Mouse (Mus musculus) heart, embryonic 16.5 days (tissue): ENCODE measurements around the gene 4930505A04Rik. TPM values are rescaled to one million over a fixed set of nuclear protein-coding genes. Genes with fewer than 3 reads are reported as not detected.

Experiments
- ATAC-seq: fragments of 200-750 bp; cut with Nextera tagmentation; replicated peaks from 2 replicates; pipeline ENCODE4 v1.8.0; 2017; ENCODE audit warnings: moderate number of reproducible peaks; ENCODE audit not compliant: insufficient read depth, low FRiP score; ENCODE audit errors: extremely low read depth
- H3K27ac ChIP-seq: fragments of 300-500 bp; sonication (generic); 2 replicates; pipeline ENCODE4 v1.5.1; 2014; ENCODE audit warnings: mild to moderate bottlenecking, low read length, control low read depth, moderate library complexity
- H3K27me3 ChIP-seq: fragments of 300-500 bp; sonication (generic); 2 replicates; pipeline ENCODE4 v1.6.1; 2014; ENCODE audit warnings: low read length, mixed read lengths; ENCODE audit not compliant: control insufficient read depth, insufficient read depth
- H3K36me3 ChIP-seq: fragments of 300-500 bp; sonication (generic); 2 replicates; pipeline ENCODE4 v1.6.1; 2014; ENCODE audit not compliant: control insufficient read depth, insufficient read depth
- H3K4me1 ChIP-seq: fragments of 300-500 bp; sonication (generic); 2 replicates; pipeline ENCODE4 v1.6.1; 2014; ENCODE audit warnings: low read length, mixed read lengths; ENCODE audit not compliant: control insufficient read depth, insufficient read depth
- H3K4me2 ChIP-seq: fragments of 300-500 bp; sonication (generic); 2 replicates; pipeline ENCODE4 v1.6.1; 2014; ENCODE audit warnings: low read depth, mild to moderate bottlenecking, control low read depth, low read length
- H3K4me3 ChIP-seq: fragments of 300-500 bp; sonication (generic); 2 replicates; pipeline ENCODE4 v1.5.1; 2014; ENCODE audit warnings: mild to moderate bottlenecking, control low read depth, low read length
- H3K9ac ChIP-seq: fragments of 300-500 bp; sonication (generic); 2 replicates; pipeline ENCODE4 v1.6.1; 2014; ENCODE audit warnings: low read length, control low read depth
- H3K9me3 ChIP-seq: fragments of 300-500 bp; sonication (generic); replicated peaks from 2 replicates; pipeline ENCODE4 v1.6.1; 2016; ENCODE audit warnings: low read length; ENCODE audit not compliant: control insufficient read depth
- WGBS: fragments of 180-500 bp; shearing (Covaris S2); extraction: QIAGEN DNeasy Blood & Tissue Kit; methylation state at CpG from one replicate; pipeline ENCODE4 v1.1.7; 2014; 5-methylcytosine and 5-hydroxymethylcytosine counted together
- polyA plus RNA-seq: library from polyadenylated mRNA; unstranded; fragments of >200 nt; fragmentation: Nextera tagmentation; extraction: Ambion mirVana; gene quantifications from 2 replicates; pipeline ENCODE4 v1.2.1, GENCODE M21; 2015

4930505A04Rik gene
- not detected in 2 replicates for polyA plus RNA-seq

- peak within 1 kb of the TSS; percentile 94 for H3K27ac ChIP-seq
- 5% methylated on average over 17 of the region's 17 CpGs for WGBS
- H3K27me3 ChIP-seq, result no peaks in the 10 kb centered on the region
- peak within 1 kb of the TSS; percentile 68 for H3K4me3 ChIP-seq
- no peaks in the 10 kb centered on the region for H3K36me3 ChIP-seq
- peak within 1 kb of the TSS; percentile 83 for H3K9ac ChIP-seq
- peak; percentile 99 for ATAC-seq
- H3K4me1 ChIP-seq, result peaks cover 13% of the 10 kb centered on the region
- H3K4me2 ChIP-seq, result peak within 1 kb of the TSS; percentile 92
- no peaks in the 10 kb centered on the region for H3K9me3 ChIP-seq
Observed at GRCm38 (mm10) chr11:30471751-30472593, at the start of gene 4930505A04Rik. Gene 4930505A04Rik, minus strand, starts transcription at chr11:30471827.

GRCm38 (mm10) chr11:30517133-30517532, 45.5 kb upstream of the 4930505A04Rik start:
- no peaks in the 10 kb centered on the region for H3K9me3 ChIP-seq
- H3K9ac ChIP-seq, result no peak overlapping the region
- no peaks in the 10 kb centered on the region for H3K4me1 ChIP-seq
- no peak overlapping the region for H3K4me2 ChIP-seq
- WGBS, result 76% methylated on average over 2 of the region's 2 CpGs
- ATAC-seq, result no peak
- H3K4me3 ChIP-seq, result no peak overlapping the region
- H3K27ac ChIP-seq, result no peak overlapping the region
- H3K27me3 ChIP-seq, result no peaks in the 10 kb centered on the region
- no peaks in the 10 kb centered on the region for H3K36me3 ChIP-seq

GRCm38 (mm10) chr11:30508178-30508577, 36.6 kb upstream of the 4930505A04Rik start:
- ATAC-seq, result no peak
- no peak overlapping the region for H3K9ac ChIP-seq
- no peaks in the 10 kb centered on the region for H3K36me3 ChIP-seq
- no peaks in the 10 kb centered on the region; the same call in 1 of the 2 replicates for H3K9me3 ChIP-seq
- no peak overlapping the region for H3K4me3 ChIP-seq
- 82% methylated on average over 4 of the region's 4 CpGs for WGBS
- no peaks in the 10 kb centered on the region for H3K4me1 ChIP-seq
- H3K27ac ChIP-seq, result no peak overlapping the region
- no peaks in the 10 kb centered on the region for H3K27me3 ChIP-seq
- no peak overlapping the region for H3K4me2 ChIP-seq

GRCm38 (mm10) chr11:30498738-30499355, 27.2 kb upstream of the 4930505A04Rik start:
- ATAC-seq, result peak; percentile 78
- peaks cover 13% of the 10 kb centered on the region for H3K9me3 ChIP-seq
- H3K4me3 ChIP-seq, result no peak overlapping the region
- H3K27ac ChIP-seq, result peak overlapping the region; percentile 49
- H3K36me3 ChIP-seq, result peaks cover 3% of the 10 kb centered on the region; the same call in 1 of the 2 replicates
- H3K4me1 ChIP-seq, result peaks cover 4% of the 10 kb centered on the region; the same call in 1 of the 2 replicates
- 15% methylated on average over 3 of the region's 3 CpGs for WGBS
- no peak overlapping the region for H3K9ac ChIP-seq
- H3K4me2 ChIP-seq, result no peak overlapping the region
- H3K27me3 ChIP-seq, result no peaks in the 10 kb centered on the region

- 65% methylated on average over 2 of the region's 2 CpGs for WGBS
- peaks cover 3% of the 10 kb centered on the region; the same call in 1 of the 2 replicates for H3K36me3 ChIP-seq
- no peaks in the 10 kb centered on the region for H3K27me3 ChIP-seq
- H3K4me1 ChIP-seq, result peaks cover 4% of the 10 kb centered on the region; the same call in 1 of the 2 replicates
- H3K4me3 ChIP-seq, result no peak overlapping the region
- no peak overlapping the region for H3K4me2 ChIP-seq
- ATAC-seq, result no peak
- no peak overlapping the region for H3K9ac ChIP-seq
- H3K9me3 ChIP-seq, result peaks cover 15% of the 10 kb centered on the region
- H3K27ac ChIP-seq, result no peak overlapping the region
Observed at GRCm38 (mm10) chr11:30497151-30497550, 25.5 kb upstream of the 4930505A04Rik start.

- H3K36me3 ChIP-seq, result peaks cover 3% of the 10 kb centered on the region; the same call in 1 of the 2 replicates
- H3K4me3 ChIP-seq, result no peak overlapping the region
- H3K27me3 ChIP-seq, result no peaks in the 10 kb centered on the region
- H3K9me3 ChIP-seq, result peaks cover 9% of the 10 kb centered on the region
- H3K9ac ChIP-seq, result no peak overlapping the region
- no peak overlapping the region for H3K4me2 ChIP-seq
- H3K4me1 ChIP-seq, result no peaks in the 10 kb centered on the region
- no peak overlapping the region for H3K27ac ChIP-seq
- no peak for ATAC-seq
Observed at GRCm38 (mm10) chr11:30491515-30492260, 20.1 kb upstream of the 4930505A04Rik start.

- 72% methylated on average over 10 of the region's 10 CpGs for WGBS
Observed at GRCm38 (mm10) chr11:30488183-30488582, 16.6 kb upstream of the 4930505A04Rik start.

GRCm38 (mm10) chr11:30483286-30483685, 11.7 kb upstream of the 4930505A04Rik start:
- no peak overlapping the region for H3K27ac ChIP-seq
- 77% methylated on average over 4 of the region's 4 CpGs for WGBS
- no peaks in the 10 kb centered on the region for H3K36me3 ChIP-seq
- no peaks in the 10 kb centered on the region for H3K27me3 ChIP-seq
- H3K9me3 ChIP-seq, result no peaks in the 10 kb centered on the region
- H3K4me3 ChIP-seq, result no peak overlapping the region
- no peak overlapping the region for H3K4me2 ChIP-seq
- no peak overlapping the region for H3K9ac ChIP-seq
- ATAC-seq, result no peak
- H3K4me1 ChIP-seq, result no peaks in the 10 kb centered on the region

More at GRCm38 (mm10) chr11:30488183-30488582, 16.6 kb upstream of the 4930505A04Rik start:
- no peak overlapping the region for H3K27ac ChIP-seq
- no peak overlapping the region for H3K4me3 ChIP-seq
- no peak overlapping the region for H3K9ac ChIP-seq
- no peaks in the 10 kb centered on the region for H3K36me3 ChIP-seq
- H3K27me3 ChIP-seq, result no peaks in the 10 kb centered on the region
- no peak overlapping the region for H3K4me2 ChIP-seq
- H3K4me1 ChIP-seq, result no peaks in the 10 kb centered on the region
- no peak for ATAC-seq
- no peaks in the 10 kb centered on the region for H3K9me3 ChIP-seq
